Mouse (Mus musculus): ENCODE data around the gene Fgr. TPM values are rescaled to one million over a fixed set of nuclear protein-coding genes. Genes with fewer than 3 reads are reported as not detected.
"Not testable (repeated sequence)": the region's sequence is repeated elsewhere in the genome, so short reads cannot be mapped to it uniquely, and the experiment has no call there.

The Fgr gene
- 301 and 321 TPM in 2 replicates for total RNA-seq (2017)

DNA sequence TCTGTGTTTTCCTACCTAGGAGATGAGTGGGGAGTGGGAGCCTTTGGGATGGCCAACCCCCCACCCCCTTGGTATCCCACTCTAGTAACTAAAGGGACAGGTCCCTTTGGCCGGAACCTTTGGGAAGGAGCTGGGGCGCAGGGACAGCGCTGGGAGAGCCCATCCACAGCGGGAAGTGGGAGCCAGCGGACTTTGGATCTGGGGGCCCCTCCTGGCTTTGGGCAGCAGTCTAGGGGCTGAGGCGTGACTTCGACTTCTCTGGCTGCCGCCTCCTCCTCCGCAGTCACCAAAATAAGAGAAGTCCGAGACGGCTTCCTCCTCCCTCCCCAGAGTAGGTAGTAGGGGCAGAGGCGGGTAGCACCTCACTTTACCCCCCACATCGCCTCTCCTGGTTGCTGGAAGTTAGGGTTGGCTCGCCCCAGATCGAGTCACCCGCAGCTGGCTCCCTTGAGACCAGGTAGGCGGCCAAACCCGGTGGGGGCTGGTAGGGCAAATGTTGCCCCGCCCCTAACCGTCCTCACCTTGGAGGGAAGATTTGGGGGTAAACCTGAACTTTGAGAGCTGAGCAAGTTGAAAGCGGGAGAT is at the start of gene Fgr:
TSS of gene Fgr (plus strand) at position 282 of the 585 bp plus-strand sequence.
- ATAC-seq (ENCODE audit: extremely low read depth, insufficient number of reproducible peaks, low FRiP score, poor library complexity, severe bottlenecking): peak; percentile 59

GRCm38 (mm10) chr4:132926520-132926919 is 47.4 kb upstream of the Fgr start:
- not testable (repeated sequence) for ATAC-seq (ENCODE audit: extremely low read depth, insufficient number of reproducible peaks, low FRiP score, poor library complexity, severe bottlenecking)

GRCm38 (mm10) chr4:132930784-132931183 is 43.1 kb upstream of the Fgr start:
- peak; percentile 88 for ATAC-seq (ENCODE audit: extremely low read depth, insufficient number of reproducible peaks, low FRiP score, poor library complexity, severe bottlenecking)

DNA sequence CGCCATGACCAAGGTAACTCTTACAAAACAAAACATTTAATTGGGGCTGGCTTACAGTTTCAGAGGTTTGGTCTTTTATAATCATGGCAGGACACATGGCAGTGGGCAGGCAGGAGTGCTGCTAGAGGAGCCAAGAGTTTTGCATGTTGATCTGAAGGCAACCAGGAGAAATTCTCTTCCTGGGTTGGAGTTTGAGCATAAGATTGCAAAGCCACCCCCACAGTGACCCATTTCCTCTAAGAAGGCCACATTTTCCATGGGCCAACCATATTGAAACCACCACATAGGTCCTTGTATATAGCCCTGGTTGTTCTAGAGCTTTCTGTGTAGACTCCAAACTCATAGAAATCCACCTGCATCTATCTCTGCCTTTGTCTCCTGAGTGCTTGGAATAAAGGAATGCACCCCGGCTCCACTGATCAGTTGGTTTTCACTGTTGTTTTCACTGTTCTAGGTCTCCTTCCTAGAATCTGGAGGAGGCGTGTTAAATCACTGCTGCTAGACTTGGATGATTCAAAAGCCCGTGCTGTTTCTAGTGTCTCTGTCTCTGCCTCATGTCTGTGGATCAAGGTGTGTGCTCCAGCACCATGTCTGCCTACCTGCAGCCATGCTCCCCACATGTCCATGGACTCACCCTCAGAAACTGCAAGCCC is 41.0 kb upstream of the Fgr start:
- ATAC-seq (ENCODE audit: extremely low read depth, insufficient number of reproducible peaks, low FRiP score, poor library complexity, severe bottlenecking): no peak

DNA sequence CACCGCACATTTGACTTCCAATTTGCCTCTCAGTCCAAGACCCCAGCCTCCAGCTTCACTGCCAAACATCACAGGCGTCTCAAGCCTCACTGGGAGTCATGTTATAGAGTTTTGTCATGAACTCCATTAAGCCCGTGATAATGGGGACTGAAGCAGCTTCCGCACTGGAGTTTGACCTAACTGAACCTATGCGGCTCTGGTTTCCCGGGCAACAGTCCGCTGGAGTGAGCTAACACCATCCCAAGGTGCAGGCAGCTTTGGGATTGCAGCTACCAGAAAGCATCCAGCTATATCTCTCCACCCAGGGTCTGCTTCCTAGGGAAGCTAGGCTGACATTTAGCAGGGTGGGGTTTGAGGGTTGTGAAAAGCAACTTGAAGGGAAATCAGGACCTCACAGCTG is 39.3 kb upstream of the Fgr start:
- no peak for ATAC-seq (ENCODE audit: extremely low read depth, insufficient number of reproducible peaks, low FRiP score, poor library complexity, severe bottlenecking)

DNA sequence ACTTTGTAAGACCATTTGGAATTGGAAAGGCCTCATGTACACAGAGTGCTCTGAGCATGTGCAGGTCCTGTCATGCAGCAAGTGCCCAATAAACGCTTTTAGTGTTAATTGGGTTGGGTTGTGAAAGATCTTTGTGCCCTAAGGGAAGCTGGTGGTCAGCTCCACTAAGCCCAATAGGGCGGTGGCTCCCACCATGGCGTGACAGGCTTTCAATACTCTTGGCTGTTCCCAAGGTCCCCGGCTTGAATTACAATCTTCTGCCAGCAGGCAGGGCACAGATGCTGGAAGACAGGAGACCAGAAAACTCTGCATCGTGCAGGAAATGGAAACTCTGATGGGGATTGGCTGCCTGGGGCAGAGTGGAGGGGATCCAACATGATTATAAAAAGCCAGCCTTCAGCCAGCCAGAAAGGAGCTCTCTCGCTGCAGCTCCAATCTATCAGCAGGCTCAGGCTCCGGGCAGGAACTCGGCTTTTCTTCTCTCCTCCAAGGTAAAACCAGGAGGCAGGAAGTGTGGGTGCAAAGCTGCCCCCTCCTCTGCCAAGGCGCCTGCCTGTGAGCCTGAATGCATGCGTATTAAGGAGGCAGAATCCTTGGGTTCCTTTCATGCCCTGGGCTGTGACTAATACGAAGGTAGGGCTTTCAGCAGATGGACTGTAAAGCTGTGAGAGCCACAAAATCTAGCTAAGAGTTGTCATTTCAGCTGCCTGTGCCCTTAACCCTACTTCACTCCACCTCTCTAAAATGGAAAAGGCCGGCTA is 35.5 kb upstream of the Fgr start:
- ATAC-seq (ENCODE audit: extremely low read depth, insufficient number of reproducible peaks, low FRiP score, poor library complexity, severe bottlenecking): no peak

- peak; percentile 54; the same call in 1 of the 2 replicates for ATAC-seq (ENCODE audit: extremely low read depth, insufficient number of reproducible peaks, low FRiP score, poor library complexity, severe bottlenecking)
Measured at GRCm38 (mm10) chr4:132939421-132940127, 34.3 kb upstream of the Fgr start.

DNA sequence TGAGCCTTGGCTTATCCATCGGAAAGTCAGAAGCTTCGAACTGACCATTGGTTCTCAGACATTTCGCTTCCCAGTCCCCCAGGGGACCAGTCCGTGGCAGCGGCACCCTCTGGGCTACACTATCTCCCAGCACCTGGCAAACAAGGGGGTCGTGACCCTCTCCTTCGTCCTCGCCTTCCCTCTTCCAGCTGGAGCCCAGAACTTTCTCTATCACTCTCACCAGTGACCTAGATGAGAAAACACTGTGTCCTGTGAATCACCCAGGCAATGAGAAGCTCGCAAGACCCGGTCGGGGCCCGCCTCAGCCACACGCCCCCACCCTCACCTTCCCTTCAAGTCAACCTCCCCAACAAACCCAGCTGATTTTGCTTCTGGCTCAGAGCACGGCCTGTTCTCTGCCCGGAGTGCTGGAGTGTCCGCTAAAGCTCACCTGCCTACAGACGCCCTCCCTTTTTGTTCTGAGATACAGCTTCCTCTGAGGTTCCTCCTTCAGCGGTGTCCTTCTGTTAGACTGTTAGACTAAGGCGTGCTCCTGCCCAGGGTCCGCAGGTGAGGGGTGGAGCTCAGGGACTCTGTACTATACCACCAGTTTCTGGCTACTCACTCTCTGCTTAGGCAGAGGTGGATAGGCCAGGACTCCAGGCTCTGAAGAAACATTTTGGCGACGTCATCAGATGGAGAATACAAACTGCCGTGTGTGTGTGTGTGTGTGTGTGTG is 32.7 kb upstream of the Fgr start:
- ATAC-seq (ENCODE audit: extremely low read depth, insufficient number of reproducible peaks, low FRiP score, poor library complexity, severe bottlenecking): no peak

GRCm38 (mm10) chr4:132943088-132943487 is 30.8 kb upstream of the Fgr start:
- ATAC-seq (ENCODE audit: extremely low read depth, insufficient number of reproducible peaks, low FRiP score, poor library complexity, severe bottlenecking): no peak

- no peak for ATAC-seq (ENCODE audit: extremely low read depth, insufficient number of reproducible peaks, low FRiP score, poor library complexity, severe bottlenecking)
Measured at GRCm38 (mm10) chr4:132944106-132944505, 29.8 kb upstream of the Fgr start.

GRCm38 (mm10) chr4:132944776-132945175 is 29.1 kb upstream of the Fgr start:
- no peak for ATAC-seq (ENCODE audit: extremely low read depth, insufficient number of reproducible peaks, low FRiP score, poor library complexity, severe bottlenecking)

GRCm38 (mm10) chr4:132945261-132946046 is 28.4 kb upstream of the Fgr start:
- ATAC-seq (ENCODE audit: extremely low read depth, insufficient number of reproducible peaks, low FRiP score, poor library complexity, severe bottlenecking): peak; percentile 85

DNA sequence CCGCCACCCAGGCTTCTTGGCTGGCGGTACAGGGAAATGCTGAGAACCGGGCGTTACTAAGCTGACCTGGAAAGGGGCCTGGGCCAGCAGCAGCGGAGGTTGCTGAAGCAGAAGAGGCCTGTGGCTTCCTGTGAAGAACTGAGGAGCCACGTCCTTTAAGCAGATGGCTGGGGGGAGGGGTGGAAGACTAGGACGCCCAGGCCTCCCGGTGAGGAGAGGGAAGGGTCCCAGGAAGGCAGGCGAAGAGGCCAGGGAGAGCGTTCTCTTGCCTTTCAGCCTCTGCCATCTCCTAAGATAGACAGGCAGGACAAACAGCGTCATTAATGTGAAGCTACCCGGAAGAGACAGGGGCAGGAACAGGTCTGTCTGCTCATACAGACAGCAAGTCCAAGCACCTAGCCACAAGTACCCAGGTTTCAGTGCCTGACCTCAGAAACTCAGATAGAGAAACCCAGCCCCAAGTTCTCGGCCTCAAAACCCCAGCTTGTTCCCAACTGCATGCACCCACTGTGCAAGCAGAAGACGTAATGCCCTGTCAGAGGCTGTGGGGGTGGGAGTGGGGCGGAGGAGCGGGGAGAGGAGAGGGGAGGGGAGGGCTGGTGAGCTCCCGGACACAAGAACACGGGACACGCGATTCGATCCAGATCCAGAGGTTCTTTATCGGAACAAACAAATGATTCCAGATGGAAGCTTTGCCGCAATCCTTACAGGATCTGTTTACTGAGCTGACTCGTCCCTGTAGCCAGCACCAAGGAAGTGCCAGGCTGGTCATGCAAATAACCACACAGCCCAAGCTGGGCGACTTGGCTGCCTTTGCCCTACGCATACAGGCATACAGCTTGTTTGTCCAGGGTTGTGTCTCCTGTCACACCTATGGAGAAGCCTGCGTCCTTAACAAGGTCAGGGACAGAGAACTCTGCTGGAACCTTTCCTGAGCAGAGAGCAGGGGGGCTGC is 27.6 kb upstream of the Fgr start:
- ATAC-seq (ENCODE audit: extremely low read depth, insufficient number of reproducible peaks, low FRiP score, poor library complexity, severe bottlenecking): peak; percentile 27; the same call in 1 of the 2 replicates

DNA sequence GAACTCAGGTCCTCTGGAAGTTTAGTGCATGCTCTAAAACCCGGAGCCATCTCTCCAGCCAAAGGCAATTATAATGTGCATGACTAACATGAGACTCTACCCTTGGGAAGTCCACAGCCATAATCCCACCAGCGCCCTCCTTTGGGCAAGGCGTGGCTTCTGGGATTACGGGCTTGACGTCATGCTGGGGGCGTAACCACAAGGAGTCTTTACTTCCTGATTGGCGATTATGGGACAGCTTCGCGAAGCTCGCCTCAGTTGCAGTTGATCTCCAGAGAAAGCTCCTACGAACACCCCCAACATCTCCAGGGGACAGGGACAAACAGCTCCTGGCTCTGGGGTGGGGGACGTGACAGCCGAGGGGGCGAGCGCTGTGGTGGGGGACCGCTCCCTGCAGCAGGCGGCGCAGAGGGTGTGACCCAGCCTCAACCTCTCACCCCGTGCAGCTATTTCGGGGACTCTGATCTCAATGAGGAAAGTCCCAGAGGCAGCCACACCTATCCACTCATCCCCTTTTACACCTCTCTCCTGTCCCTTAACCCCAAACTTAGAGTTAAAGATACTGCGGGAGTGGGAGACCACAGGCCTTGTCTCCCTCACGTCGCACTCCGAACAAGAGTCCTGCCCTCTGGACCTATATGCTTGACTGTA is 23.9 kb upstream of the Fgr start:
- ATAC-seq (ENCODE audit: extremely low read depth, insufficient number of reproducible peaks, low FRiP score, poor library complexity, severe bottlenecking): no peak

DNA sequence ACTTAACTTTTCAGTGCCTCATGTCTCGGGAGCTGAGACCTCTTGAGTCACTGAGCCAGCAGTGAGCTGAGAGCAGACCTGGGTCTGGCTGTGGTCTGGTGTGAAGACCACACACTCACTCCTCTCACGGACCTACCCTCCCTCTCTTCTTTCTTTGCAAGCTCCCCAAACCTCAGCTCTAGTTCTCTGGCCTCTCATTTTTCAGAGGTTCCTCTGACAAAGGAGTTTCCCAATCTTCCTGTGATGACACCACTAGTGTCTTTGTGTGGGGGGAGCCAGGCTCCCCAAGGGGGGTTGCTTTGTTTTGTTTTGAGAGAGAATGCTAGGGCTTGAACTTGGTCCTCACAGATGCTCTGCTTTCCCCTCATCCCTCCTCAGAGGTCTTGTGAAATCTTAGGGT is 22.9 kb upstream of the Fgr start:
- ATAC-seq (ENCODE audit: extremely low read depth, insufficient number of reproducible peaks, low FRiP score, poor library complexity, severe bottlenecking): no peak

- no peak for ATAC-seq (ENCODE audit: extremely low read depth, insufficient number of reproducible peaks, low FRiP score, poor library complexity, severe bottlenecking)
Measured at GRCm38 (mm10) chr4:132954530-132955394, 19.1 kb upstream of the Fgr start.
